Mouse (Mus musculus): ENCODE measurements around the gene Kif19a.

DNA sequence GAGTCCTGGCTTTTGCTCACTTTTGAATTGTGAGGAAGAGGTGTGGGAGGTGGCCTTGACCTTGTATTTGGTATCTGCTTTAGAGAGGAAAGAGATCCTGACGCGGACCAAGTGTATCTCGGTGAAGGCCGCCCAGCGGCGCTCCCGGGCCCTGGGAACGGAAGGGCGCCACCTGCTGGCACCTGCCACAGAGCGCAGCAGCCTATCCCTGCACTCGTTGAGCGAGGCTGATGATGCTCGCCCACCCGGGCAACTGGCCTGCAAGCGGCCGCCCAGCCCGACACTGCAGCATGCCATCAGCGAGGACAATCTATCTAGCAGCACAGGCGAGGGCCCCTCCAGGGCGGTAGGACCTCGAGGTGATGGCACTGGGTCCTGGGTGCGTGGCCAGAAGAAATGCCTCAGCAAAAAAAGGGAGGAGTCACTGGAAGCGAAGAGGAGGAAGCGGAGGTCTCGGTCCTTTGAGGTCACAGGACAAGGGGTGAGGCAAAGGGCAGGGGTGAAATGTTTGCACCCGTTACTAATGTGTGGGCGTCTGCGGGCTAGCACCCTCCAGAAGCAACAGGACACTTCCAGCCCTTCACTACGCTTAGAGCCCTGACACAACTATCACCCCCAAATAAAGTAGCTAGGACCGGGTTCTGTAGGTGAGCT lies 24.0 kb downstream of the Kif19a start:
- TF ChIP-seq CTCF (IDR thresholded peaks at IDR 0.05; ENCODE audit: borderline replicate concordance, control insufficient read depth, extremely low read depth, insufficient read depth, low read length, poor library complexity) (peak; percentile 97), POLR2A (IDR thresholded peaks at IDR 0.05; ENCODE audit: control insufficient read depth, extremely low read depth, insufficient read depth, low read length, poor library complexity) (no peak)

Measured in thymus, adult 2 months (tissue).